Mouse (Mus musculus) lung, embryonic 16.5 days (tissue): Measurements from ENCODE around the gene Olfr605. TPM values are rescaled to one million over a fixed set of nuclear protein-coding genes. Genes with fewer than 3 reads are reported as not detected.

ENCODE experiments used
- microRNA-seq: library from miRNA; unstranded; fragments of <30 nt; microRNA quantifications from one replicate; pipeline ENCODE4, GENCODE M21; 2016
- polyA plus RNA-seq: library from polyadenylated mRNA; unstranded; fragments of >200 nt; fragmentation: Nextera tagmentation; extraction: Ambion mirVana; gene quantifications from 2 replicates; pipeline ENCODE4 v1.2.1, GENCODE M21; 2015

The Olfr605 gene
- polyA plus RNA-seq, 1 experiment from 2014 or later, result not detected

Small RNA genes lying within 50 kb of the gene (microRNA-seq; reads per million reads assigned to microRNA genes)
- gene Gm25774, result not detected

Other genes starting within 250 kb of the Olfr605 start
- gene Olfr593, start 233.6 kb downstream of the Olfr605 start, polyA plus RNA-seq, result not detected in 2 replicates
- not detected in 2 replicates for gene Olfr594, start 228.4 kb downstream of the Olfr605 start, polyA plus RNA-seq
- not detected in 2 replicates for gene Usp17ld, start 192.9 kb downstream of the Olfr605 start, polyA plus RNA-seq
- not detected in 2 replicates for gene Olfr596, start 139.8 kb downstream of the Olfr605 start, polyA plus RNA-seq
- not detected in 2 replicates for gene Olfr597, start 129.1 kb downstream of the Olfr605 start, polyA plus RNA-seq
- not detected in 2 replicates for gene Olfr598, start 121.9 kb downstream of the Olfr605 start, polyA plus RNA-seq
- gene Olfr599, start 109.5 kb downstream of the Olfr605 start, polyA plus RNA-seq, result not detected in 2 replicates
- gene Olfr600, start 95.8 kb downstream of the Olfr605 start, polyA plus RNA-seq, result not detected in 2 replicates
- gene Olfr601, start 82.8 kb downstream of the Olfr605 start, polyA plus RNA-seq, result not detected in 2 replicates
- not detected in 2 replicates for gene Olfr603, start 59.3 kb downstream of the Olfr605 start, polyA plus RNA-seq
- not detected in 2 replicates for gene Usp17lc, start 30.4 kb downstream of the Olfr605 start, polyA plus RNA-seq
- gene Olfr606, start 3.6 kb upstream of the Olfr605 start, polyA plus RNA-seq, result not detected in 2 replicates
- not detected in 2 replicates for gene Olfr607, start 18.7 kb upstream of the Olfr605 start, polyA plus RNA-seq
- gene Olfr608, start 24.4 kb upstream of the Olfr605 start, polyA plus RNA-seq, result not detected in 2 replicates
- gene Olfr609, start 52.6 kb upstream of the Olfr605 start, polyA plus RNA-seq, result not detected in 2 replicates
- not detected in 2 replicates for gene Olfr610, start 66.7 kb upstream of the Olfr605 start, polyA plus RNA-seq
- not detected in 2 replicates for gene Olfr611, start 75.4 kb upstream of the Olfr605 start, polyA plus RNA-seq
- not detected in 2 replicates for gene Olfr612, start 97.3 kb upstream of the Olfr605 start, polyA plus RNA-seq
- not detected in 2 replicates for gene Olfr613, start 102.6 kb upstream of the Olfr605 start, polyA plus RNA-seq
- not detected in 2 replicates for gene Olfr615, start 110.6 kb upstream of the Olfr605 start, polyA plus RNA-seq
- gene Olfr616, start 123.7 kb upstream of the Olfr605 start, polyA plus RNA-seq, result not detected in 2 replicates
- not detected in 2 replicates for gene Olfr617, start 127.6 kb upstream of the Olfr605 start, polyA plus RNA-seq
- gene Olfr618, start 144.7 kb upstream of the Olfr605 start, polyA plus RNA-seq, result not detected in 2 replicates
- gene Olfr619, start 155.1 kb upstream of the Olfr605 start, polyA plus RNA-seq, result not detected in 2 replicates
- gene Olfr620, start 167.1 kb upstream of the Olfr605 start, polyA plus RNA-seq, result not detected in 2 replicates
- gene Olfr622, start 197.3 kb upstream of the Olfr605 start, polyA plus RNA-seq, result not detected in 2 replicates
- gene Olfr623, start 218.3 kb upstream of the Olfr605 start, polyA plus RNA-seq, result not detected in 2 replicates
- gene Olfr624, start 225.8 kb upstream of the Olfr605 start, polyA plus RNA-seq, result 0.05 TPM in 1 of 2 replicates, not detected in the other
- gene Olfr625-ps1, start 237.3 kb upstream of the Olfr605 start, polyA plus RNA-seq, result not detected in 2 replicates